Mouse (Mus musculus): ENCODE measurements at regions not wholly inside any gene's neighbourhood (a gene's known extent, or its start where the extent isn't known, plus 50 kb on each side); places are given as distances from the start of the nearest gene placed in this dataset.

DNA sequence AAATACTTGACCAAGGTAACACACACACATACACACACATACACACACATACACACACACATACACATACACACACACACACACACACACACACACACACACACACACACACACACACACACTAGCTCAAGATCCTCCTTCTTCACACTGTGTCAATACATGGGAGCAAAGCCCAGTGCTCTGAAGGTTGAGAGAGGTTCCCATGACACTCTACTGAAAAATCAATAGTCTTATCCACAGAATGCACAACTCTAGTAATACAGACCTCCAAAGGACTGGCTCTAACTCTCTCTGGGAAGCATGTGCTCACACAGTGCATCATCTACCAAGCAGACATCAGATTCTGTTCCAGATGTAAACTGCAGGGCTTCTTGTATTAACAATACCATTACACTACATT is 151.7 kb downstream of the 1190002N15Rik start:
- Histone ChIP-seq H3K36me3 (ENCODE audit: insufficient read depth) (no peaks in the 10 kb centered on the region), H3K27me3 (ENCODE audit: insufficient read depth, low read length) (no peaks in the 10 kb centered on the region), H3K4me2 (no peak overlapping the region), H3K27ac (ENCODE audit: low read depth) (no peak overlapping the region), H3K9me3 (ENCODE audit: low read depth, low read length) (no peaks in the 10 kb centered on the region), H3K4me3 (ENCODE audit: low read depth, low read length) (no peak overlapping the region), H3K4me1 (ENCODE audit: insufficient read depth) (no peaks in the 10 kb centered on the region), H3K9ac (no peak overlapping the region)
- TF ChIP-seq CTCF (IDR thresholded peaks at IDR 0.05; ENCODE audit: low read depth): no peak
- ATAC-seq (ENCODE audit: insufficient read depth) (no peak), DNase-seq (no peak)

DNA sequence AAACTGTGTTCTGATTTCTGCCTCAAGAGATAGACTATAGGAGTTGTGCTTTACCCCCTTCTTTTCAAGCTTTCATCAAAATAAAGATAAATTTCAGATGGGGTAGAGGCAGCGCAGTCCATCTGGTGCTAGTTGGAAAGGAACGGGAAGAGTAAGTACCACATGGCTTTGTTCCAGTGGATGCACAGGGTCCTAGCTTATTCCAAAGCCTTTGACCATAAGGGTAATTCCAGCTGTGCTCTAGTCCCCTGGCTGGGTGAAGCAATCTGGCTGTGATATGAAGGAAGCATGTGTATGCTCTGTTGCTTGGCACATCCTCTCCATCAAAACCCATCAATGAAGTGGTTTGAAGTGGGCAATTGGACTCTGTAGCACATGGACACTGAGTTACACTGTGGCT is 155.6 kb downstream of the 1190002N15Rik start:
- Histone ChIP-seq H3K27me3 (ENCODE audit: insufficient read depth, low read length) (no peaks in the 10 kb centered on the region), H3K9ac (no peak overlapping the region), H3K9me3 (ENCODE audit: low read depth, low read length) (no peaks in the 10 kb centered on the region), H3K4me3 (ENCODE audit: low read depth, low read length) (no peak overlapping the region), H3K27ac (ENCODE audit: low read depth) (no peak overlapping the region), H3K4me1 (ENCODE audit: insufficient read depth) (peaks cover 4% of the 10 kb centered on the region; the same call in 1 of the 2 replicates), H3K36me3 (ENCODE audit: insufficient read depth) (no peaks in the 10 kb centered on the region), H3K4me2 (no peak overlapping the region)
- ATAC-seq (ENCODE audit: insufficient read depth): peak; percentile 25; the same call in 1 of the 2 replicates
- peak; percentile 33 for DNase-seq
- no peak for TF ChIP-seq CTCF (IDR thresholded peaks at IDR 0.05; ENCODE audit: low read depth)
- 42% methylated on average over 2 of the region's 2 CpGs for WGBS

DNA sequence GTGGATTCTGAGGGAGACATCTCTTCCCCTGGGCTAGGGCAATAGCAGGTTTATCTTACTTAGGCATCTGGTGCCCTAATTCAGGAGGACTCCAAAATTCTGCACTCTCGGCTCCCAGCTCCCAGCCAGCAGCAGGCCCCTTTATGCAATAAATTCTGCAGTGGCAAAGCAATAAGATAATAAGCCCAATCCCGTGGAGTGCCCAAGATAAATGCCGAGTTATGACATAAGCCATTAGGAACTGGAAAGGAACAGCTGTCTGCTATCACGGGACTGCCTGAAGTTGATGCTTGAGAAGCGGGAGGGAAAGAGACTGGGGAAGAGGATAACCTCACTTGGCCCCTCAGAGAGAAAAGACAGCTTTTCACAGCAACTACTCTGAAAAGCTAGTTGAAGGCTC is 159.0 kb downstream of the 1190002N15Rik start:
- H3K9ac ChIP-seq: no peak overlapping the region
- peaks cover 4% of the 10 kb centered on the region; the same call in 1 of the 2 replicates for H3K4me1 ChIP-seq (ENCODE audit: insufficient read depth)
- no peak overlapping the region for H3K4me2 ChIP-seq
- no peaks in the 10 kb centered on the region for H3K9me3 ChIP-seq (ENCODE audit: low read depth, low read length)
- ATAC-seq (ENCODE audit: insufficient read depth): peak; percentile 93
- H3K27ac ChIP-seq (ENCODE audit: low read depth): no peak overlapping the region
- H3K4me3 ChIP-seq (ENCODE audit: low read depth, low read length): no peak overlapping the region
- H3K27me3 ChIP-seq (ENCODE audit: insufficient read depth, low read length): no peaks in the 10 kb centered on the region
- peak; percentile 90 for DNase-seq
- no peak for TF ChIP-seq CTCF (IDR thresholded peaks at IDR 0.05; ENCODE audit: low read depth)
- WGBS: 27% methylated on average over 5 of the region's 5 CpGs
- H3K36me3 ChIP-seq (ENCODE audit: insufficient read depth): no peaks in the 10 kb centered on the region

DNA sequence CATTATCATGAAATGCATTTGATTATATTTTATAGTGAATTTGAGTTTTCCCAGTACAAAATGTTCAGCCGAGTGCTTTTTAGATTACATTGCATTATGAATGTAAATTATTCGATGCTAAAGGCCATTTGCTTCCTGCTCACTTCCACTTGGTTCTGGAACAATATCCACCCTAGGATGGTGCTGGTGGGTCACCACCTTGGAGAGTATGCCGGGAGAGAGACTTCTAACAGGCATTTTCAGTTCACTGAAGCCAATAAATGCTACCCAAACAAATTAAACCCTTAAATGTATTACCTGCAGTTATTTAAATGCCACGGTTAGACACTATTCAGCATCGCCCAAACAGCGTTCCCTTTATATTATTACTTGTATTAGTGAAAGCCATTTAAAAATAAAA is 159.6 kb downstream of the 1190002N15Rik start:
- TF ChIP-seq CTCF (IDR thresholded peaks at IDR 0.05; ENCODE audit: low read depth): no peak
- H3K9ac ChIP-seq: no peak overlapping the region
- no peak overlapping the region for H3K27ac ChIP-seq (ENCODE audit: low read depth)
- DNase-seq (no peak), ATAC-seq (ENCODE audit: insufficient read depth) (no peak)
- peaks cover 4% of the 10 kb centered on the region; the same call in 1 of the 2 replicates for H3K4me1 ChIP-seq (ENCODE audit: insufficient read depth)
- WGBS: 69% methylated on average over 6 of the region's 6 CpGs
- no peak overlapping the region for H3K4me2 ChIP-seq
- no peaks in the 10 kb centered on the region for H3K36me3 ChIP-seq (ENCODE audit: insufficient read depth)
- H3K9me3 ChIP-seq (ENCODE audit: low read depth, low read length): no peaks in the 10 kb centered on the region
- no peak overlapping the region for H3K4me3 ChIP-seq (ENCODE audit: low read depth, low read length)
- H3K27me3 ChIP-seq (ENCODE audit: insufficient read depth, low read length): no peaks in the 10 kb centered on the region

DNA sequence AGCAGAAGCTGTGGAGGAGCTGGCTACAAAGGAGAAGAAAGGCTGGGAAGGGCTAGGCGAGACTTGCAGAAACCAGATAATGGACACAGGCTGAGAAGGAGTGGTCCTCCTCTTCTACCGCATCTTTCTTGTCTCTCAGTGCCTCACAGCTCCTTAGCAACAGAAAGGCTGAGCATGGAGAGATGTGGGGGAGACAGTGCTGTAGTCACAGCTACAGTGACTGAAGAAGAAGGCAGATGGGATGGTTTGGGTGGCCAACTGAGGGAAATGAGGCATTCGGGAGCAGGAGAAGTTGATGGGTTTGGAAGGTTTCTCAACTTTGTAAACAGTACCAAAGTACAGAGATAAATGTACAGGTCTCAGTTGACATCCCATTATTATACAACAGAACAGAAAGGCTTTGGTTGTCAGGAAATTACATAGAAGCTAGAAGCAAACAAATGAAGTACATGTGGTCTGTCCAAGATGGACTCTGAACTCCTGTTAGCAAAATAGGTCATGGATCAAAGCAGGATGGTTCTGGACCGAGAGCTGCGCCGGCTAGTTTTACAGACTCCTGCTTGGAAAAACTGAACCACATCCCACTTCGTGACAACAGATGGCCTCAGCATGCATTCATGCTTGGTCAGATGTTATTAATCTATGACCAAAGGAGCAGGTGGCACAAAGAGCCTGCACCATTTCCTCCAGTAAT is 160.4 kb downstream of the 1190002N15Rik start:
- 74% methylated on average over 7 of the region's 7 CpGs for WGBS
- no peaks in the 10 kb centered on the region for H3K27me3 ChIP-seq (ENCODE audit: insufficient read depth, low read length)
- no peak overlapping the region for H3K4me3 ChIP-seq (ENCODE audit: low read depth, low read length)
- H3K36me3 ChIP-seq (ENCODE audit: insufficient read depth): no peaks in the 10 kb centered on the region
- H3K9me3 ChIP-seq (ENCODE audit: low read depth, low read length): no peaks in the 10 kb centered on the region
- TF ChIP-seq CTCF (IDR thresholded peaks at IDR 0.05; ENCODE audit: low read depth): no peak
- H3K9ac ChIP-seq: no peak overlapping the region
- H3K27ac ChIP-seq (ENCODE audit: low read depth): no peak overlapping the region
- H3K4me1 ChIP-seq (ENCODE audit: insufficient read depth): peaks cover 4% of the 10 kb centered on the region; the same call in 1 of the 2 replicates
- no peak overlapping the region for H3K4me2 ChIP-seq
- ATAC-seq (ENCODE audit: insufficient read depth) (no peak), DNase-seq (no peak)

DNA sequence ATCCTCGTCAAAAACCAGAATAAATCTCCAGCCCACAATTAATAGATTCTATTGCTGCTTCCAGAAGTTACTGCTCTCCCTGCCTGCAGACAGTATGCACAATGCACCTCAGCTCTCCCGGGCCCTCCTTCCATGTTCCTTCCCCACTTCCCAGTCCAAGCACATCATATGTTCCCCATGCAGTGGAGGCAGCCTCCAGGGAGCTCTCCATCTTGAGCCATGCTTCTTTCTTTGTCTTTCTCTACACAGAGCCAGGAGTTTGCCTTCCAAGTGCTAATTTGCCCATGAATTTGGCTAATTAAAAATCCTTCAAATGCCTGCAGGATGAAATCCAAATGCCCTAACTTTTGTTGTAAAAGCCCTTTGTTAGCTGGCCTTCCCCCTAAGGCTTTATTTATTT is 166.9 kb downstream of the 1190002N15Rik start:
- no peak overlapping the region for H3K4me3 ChIP-seq (ENCODE audit: low read depth, low read length)
- 59% methylated on average over 2 of the region's 2 CpGs for WGBS
- no peak overlapping the region for H3K4me2 ChIP-seq
- H3K27ac ChIP-seq (ENCODE audit: low read depth): no peak overlapping the region
- H3K36me3 ChIP-seq (ENCODE audit: insufficient read depth): no peaks in the 10 kb centered on the region
- H3K4me1 ChIP-seq (ENCODE audit: insufficient read depth): no peaks in the 10 kb centered on the region
- H3K9ac ChIP-seq: no peak overlapping the region
- no peak for TF ChIP-seq CTCF (IDR thresholded peaks at IDR 0.05; ENCODE audit: low read depth)
- no peaks in the 10 kb centered on the region for H3K27me3 ChIP-seq (ENCODE audit: insufficient read depth, low read length)
- H3K9me3 ChIP-seq (ENCODE audit: low read depth, low read length): no peaks in the 10 kb centered on the region
- ATAC-seq (ENCODE audit: insufficient read depth) (no peak), DNase-seq (no peak)

DNA sequence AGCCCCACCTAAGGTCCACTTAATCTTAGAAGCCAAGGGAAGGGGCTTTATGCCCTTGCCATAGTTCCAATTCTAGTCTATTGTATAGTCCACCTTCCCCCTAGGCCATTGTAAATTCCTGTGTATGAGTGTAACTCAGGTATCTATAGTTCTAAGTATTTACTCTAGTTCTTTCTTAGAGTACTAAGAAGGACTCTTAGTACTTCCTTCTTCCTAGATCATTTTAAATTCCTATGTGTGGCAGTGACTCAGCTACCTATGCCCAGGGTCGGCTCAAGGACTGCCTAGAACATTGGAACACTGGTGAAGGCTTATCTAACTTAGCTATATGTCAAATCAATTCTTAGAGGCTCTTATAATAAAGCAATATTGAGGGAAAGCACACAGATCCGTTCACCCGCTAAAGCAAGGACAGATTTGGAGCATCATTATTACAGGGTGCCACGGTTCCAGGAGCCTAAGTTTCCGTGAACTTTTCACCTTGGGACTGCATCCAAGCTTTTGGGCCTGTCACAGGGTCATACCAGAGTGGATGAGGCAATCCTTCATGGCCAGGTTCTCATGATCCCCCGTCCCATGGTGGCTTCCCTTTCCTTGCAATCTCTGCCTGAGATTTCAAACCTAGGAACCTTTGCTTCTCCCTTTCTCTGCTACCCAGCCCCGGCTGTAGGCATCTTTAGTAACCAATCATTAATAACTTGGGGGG is 169.5 kb downstream of the 1190002N15Rik start:
- H3K36me3 ChIP-seq (ENCODE audit: insufficient read depth): no peaks in the 10 kb centered on the region
- ATAC-seq (ENCODE audit: insufficient read depth) (no peak), DNase-seq (no peak)
- H3K9me3 ChIP-seq (ENCODE audit: low read depth, low read length): no peaks in the 10 kb centered on the region
- H3K27ac ChIP-seq (ENCODE audit: low read depth): no peak overlapping the region
- TF ChIP-seq CTCF (IDR thresholded peaks at IDR 0.05; ENCODE audit: low read depth): no peak
- no peak overlapping the region for H3K4me3 ChIP-seq (ENCODE audit: low read depth, low read length)
- no peaks in the 10 kb centered on the region for H3K4me1 ChIP-seq (ENCODE audit: insufficient read depth)
- 69% methylated on average over 7 of the region's 7 CpGs for whole genome bisulfite sequencing
- no peak overlapping the region for H3K4me2 ChIP-seq
- no peak overlapping the region for H3K9ac ChIP-seq
- H3K27me3 ChIP-seq (ENCODE audit: insufficient read depth, low read length): no peaks in the 10 kb centered on the region
